Mouse (Mus musculus) forebrain, embryonic 14.5 days (tissue): ENCODE results near the gene Jarid2. TPM values are rescaled to one million over a fixed set of nuclear protein-coding genes. Genes with fewer than 3 reads are reported as not detected.

ENCODE experiments used
- ATAC-seq: fragments of 200-750 bp; cut with Nextera tagmentation; 2 replicates; pipeline ENCODE4 v1.8.0; 2017; ENCODE audit warnings: mild to moderate bottlenecking, moderate library complexity
- DNase-seq: peaks from one replicate; pipeline ENCODE4 v3.0.0-alpha.2; 2015; ENCODE audit warnings: low spot score
- H3K27ac ChIP-seq: fragments of 300-500 bp; sonication (generic); 2 replicates; pipeline ENCODE4 v1.5.1; 2014; ENCODE audit warnings: low read depth, mild to moderate bottlenecking, control low read depth, low read length, moderate library complexity
- H3K27me3 ChIP-seq: fragments of 300-500 bp; sonication (generic); replicated peaks from 2 replicates; pipeline ENCODE4 v1.6.1; 2014; ENCODE audit warnings: low read length, control low read depth, mixed read lengths; ENCODE audit not compliant: control insufficient read depth, insufficient read depth
- H3K36me3 ChIP-seq: fragments of 300-500 bp; sonication (generic); 2 replicates; pipeline ENCODE4 v1.6.1; 2014; ENCODE audit warnings: low read length, control low read depth; ENCODE audit not compliant: control insufficient read depth, insufficient read depth
- H3K4me1 ChIP-seq: fragments of 300-500 bp; sonication (generic); 2 replicates; pipeline ENCODE4 v1.6.1; 2014; ENCODE audit warnings: antibody characterized with exemption, low read length, control low read depth; ENCODE audit not compliant: control insufficient read depth, insufficient read depth
- H3K4me2 ChIP-seq: fragments of 300-500 bp; sonication (generic); 2 replicates; pipeline ENCODE4 v1.6.1; 2014; ENCODE audit warnings: mild to moderate bottlenecking, control low read depth, low read length
- H3K4me3 ChIP-seq: fragments of 300-500 bp; sonication (generic); 2 replicates; pipeline ENCODE4 v1.5.1; 2014; ENCODE audit warnings: low read depth, low read length, control low read depth
- H3K9ac ChIP-seq: fragments of 300-500 bp; sonication (generic); 2 replicates; pipeline ENCODE4 v1.6.1; 2014; ENCODE audit warnings: mild to moderate bottlenecking, low read length, control low read depth, moderate library complexity
- H3K9me3 ChIP-seq: fragments of 300-500 bp; sonication (generic); replicated peaks from 2 replicates; pipeline ENCODE4 v1.6.1; 2016; ENCODE audit warnings: low read length, control low read depth, mixed read lengths; ENCODE audit not compliant: control insufficient read depth
- WGBS: fragments of 180-500 bp; shearing (Covaris S2); extraction: QIAGEN DNeasy Blood & Tissue Kit; methylation state at CpG from one replicate; pipeline ENCODE4 v1.1.7; 2014; 5-methylcytosine and 5-hydroxymethylcytosine counted together
- polyA plus RNA-seq: library from polyadenylated mRNA; unstranded; fragments of >200 nt; fragmentation: Nextera tagmentation; extraction: Ambion mirVana; gene quantifications from 2 replicates; pipeline ENCODE4 v1.2.1, GENCODE M21; 2014

The Jarid2 gene
- polyA plus RNA-seq, 1 experiment from 2014 or later: 16.4 TPM

- Histone ChIP-seq H3K27me3 (0 out of 2 replicates have a peak, but pooled peaks cover 4% of the 10 kb centered on the region), H3K4me2 (no peak overlapping the region), H3K9me3 (no peaks in the 10 kb centered on the region), H3K4me1 (peaks cover 7% of the 10 kb centered on the region), H3K36me3 (peaks cover 55% of the 10 kb centered on the region), H3K9ac (no peak overlapping the region), H3K27ac (no peak overlapping the region), H3K4me3 (no peak overlapping the region)
- DNase-seq: no peak
- WGBS: 99% methylated on average over 6 of the region's 6 CpGs
- no peak for ATAC-seq
Measured at GRCm38 (mm10) chr13:44902299-44902698, 173.0 kb downstream of the Jarid2 start.

- 0 out of 2 replicates have a peak, but pooled peaks cover 4% of the 10 kb centered on the region for H3K27me3 ChIP-seq
- H3K4me2 ChIP-seq: no peak overlapping the region
- no peak overlapping the region for H3K4me3 ChIP-seq
- H3K9ac ChIP-seq: no peak overlapping the region
- peaks cover 49% of the 10 kb centered on the region for H3K36me3 ChIP-seq
- peaks cover 13% of the 10 kb centered on the region for H3K4me1 ChIP-seq
- H3K9me3 ChIP-seq: no peaks in the 10 kb centered on the region
- DNase-seq (no peak), ATAC-seq (no peak)
- H3K27ac ChIP-seq: no peak overlapping the region
Measured at GRCm38 (mm10) chr13:44903416-44903815, 174.1 kb downstream of the Jarid2 start.

- Histone ChIP-seq H3K4me3 (no peak overlapping the region), H3K4me2 (no peak overlapping the region), H3K9ac (no peak overlapping the region), H3K36me3 (peaks cover 47% of the 10 kb centered on the region), H3K27me3 (0 out of 2 replicates have a peak, but pooled peaks cover 4% of the 10 kb centered on the region), H3K27ac (no peak overlapping the region), H3K9me3 (no peaks in the 10 kb centered on the region), H3K4me1 (peaks cover 13% of the 10 kb centered on the region)
- ATAC-seq (no peak), DNase-seq (no peak)
- WGBS: 75% methylated on average over 1 of the region's 1 CpGs
Measured at GRCm38 (mm10) chr13:44904271-44904670, 175.0 kb downstream of the Jarid2 start.

GRCm38 (mm10) chr13:44906141-44906540 is 176.9 kb downstream of the Jarid2 start:
- no peak for DNase-seq
- ATAC-seq: no peak
- H3K4me3 ChIP-seq: no peak overlapping the region
- 92% methylated on average over 11 of the region's 11 CpGs for WGBS
- H3K27me3 ChIP-seq: 0 out of 2 replicates have a peak, but pooled peaks cover 4% of the 10 kb centered on the region
- H3K27ac ChIP-seq: no peak overlapping the region
- H3K9me3 ChIP-seq: no peaks in the 10 kb centered on the region
- H3K4me2 ChIP-seq: no peak overlapping the region
- peaks cover 66% of the 10 kb centered on the region for H3K36me3 ChIP-seq
- peaks cover 13% of the 10 kb centered on the region for H3K4me1 ChIP-seq
- no peak overlapping the region for H3K9ac ChIP-seq

GRCm38 (mm10) chr13:44907702-44908101 is 178.4 kb downstream of the Jarid2 start:
- Histone ChIP-seq H3K27ac (peak overlapping the region; percentile 66; the same call in 1 of the 2 replicates), H3K4me1 (peaks cover 13% of the 10 kb centered on the region), H3K9me3 (no peaks in the 10 kb centered on the region), H3K27me3 (0 out of 2 replicates have a peak, but pooled peaks cover 4% of the 10 kb centered on the region), H3K36me3 (peaks cover 68% of the 10 kb centered on the region), H3K4me3 (no peak overlapping the region), H3K4me2 (no peak overlapping the region), H3K9ac (no peak overlapping the region)
- DNase-seq (peak; percentile 97), ATAC-seq (peak; percentile 97)
- 26% methylated on average over 6 of the region's 6 CpGs for WGBS

GRCm38 (mm10) chr13:44908790-44909189 is 179.5 kb downstream of the Jarid2 start:
- no peak overlapping the region for H3K27ac ChIP-seq
- ATAC-seq (no peak), DNase-seq (no peak)
- no peak overlapping the region for H3K9ac ChIP-seq
- peaks cover 70% of the 10 kb centered on the region for H3K36me3 ChIP-seq
- no peaks in the 10 kb centered on the region for H3K9me3 ChIP-seq
- 0 out of 2 replicates have a peak, but pooled peaks cover 4% of the 10 kb centered on the region for H3K27me3 ChIP-seq
- WGBS: 10% methylated on average over 1 of the region's 1 CpGs
- peaks cover 13% of the 10 kb centered on the region for H3K4me1 ChIP-seq
- no peak overlapping the region for H3K4me2 ChIP-seq
- no peak overlapping the region for H3K4me3 ChIP-seq

- Histone ChIP-seq H3K9me3 (no peaks in the 10 kb centered on the region), H3K9ac (no peak overlapping the region), H3K36me3 (peaks cover 84% of the 10 kb centered on the region), H3K27me3 (no peaks in the 10 kb centered on the region), H3K4me3 (no peak overlapping the region), H3K27ac (no peak overlapping the region), H3K4me2 (no peak overlapping the region), H3K4me1 (peaks cover 3% of the 10 kb centered on the region; the same call in 1 of the 2 replicates)
- DNase-seq (peak; percentile 24), ATAC-seq (peak; percentile 21; the same call in 1 of the 2 replicates)
- 83% methylated on average over 2 of the region's 2 CpGs for WGBS
Measured at GRCm38 (mm10) chr13:44912851-44913250, 183.6 kb downstream of the Jarid2 start.

- Histone ChIP-seq H3K36me3 (peaks cover 90% of the 10 kb centered on the region), H3K4me2 (no peak overlapping the region), H3K9me3 (no peaks in the 10 kb centered on the region), H3K9ac (no peak overlapping the region), H3K27ac (peak overlapping the region; percentile 33; the same call in 1 of the 2 replicates), H3K4me3 (no peak overlapping the region), H3K27me3 (no peaks in the 10 kb centered on the region), H3K4me1 (no peaks in the 10 kb centered on the region)
- ATAC-seq: no peak
- 57% methylated on average over 7 of the region's 7 CpGs for WGBS
- peak; percentile 34 for DNase-seq
Measured at GRCm38 (mm10) chr13:44913560-44913959, 184.3 kb downstream of the Jarid2 start.

GRCm38 (mm10) chr13:44915382-44915781 is 186.1 kb downstream of the Jarid2 start:
- no peak overlapping the region for H3K9ac ChIP-seq

More at GRCm38 (mm10) chr13:44915382-44915781, 186.1 kb downstream of the Jarid2 start:
- no peaks in the 10 kb centered on the region for H3K9me3 ChIP-seq
- 92% methylated on average over 5 of the region's 5 CpGs for WGBS
- ATAC-seq: no peak
- H3K36me3 ChIP-seq: peaks cover 94% of the 10 kb centered on the region
- H3K27ac ChIP-seq: no peak overlapping the region
- no peak for DNase-seq
- no peaks in the 10 kb centered on the region for H3K4me1 ChIP-seq
- no peaks in the 10 kb centered on the region for H3K27me3 ChIP-seq
- no peak overlapping the region for H3K4me3 ChIP-seq
- H3K4me2 ChIP-seq: no peak overlapping the region
